Mouse (Mus musculus): ENCODE results near the gene Gm13089.
"Not testable (repeated sequence)": the region's sequence is repeated elsewhere in the genome, so short reads cannot be mapped to it uniquely, and the experiment has no call there.

Gene Gm13089

DNA sequence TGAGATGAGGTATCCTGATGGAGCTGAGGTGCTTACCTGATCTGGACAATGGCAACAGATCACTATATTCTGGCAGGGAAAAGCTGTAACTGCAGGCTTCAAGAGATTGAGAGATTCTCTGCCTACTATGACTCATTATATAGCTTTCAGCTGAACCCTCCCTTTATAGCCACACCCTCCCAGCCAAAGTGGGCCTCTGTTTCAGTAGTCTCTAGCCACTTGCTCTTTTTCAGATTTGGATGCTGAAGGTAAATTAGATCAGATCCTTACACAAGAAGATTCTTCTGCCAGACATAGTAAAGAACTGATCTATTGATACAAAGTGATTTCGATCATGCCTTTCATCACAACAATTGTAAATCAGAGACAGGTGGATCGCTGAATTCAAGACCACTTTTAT, at the start of gene Gm13089:
Gene Gm13089 (minus strand): TSS at position 101 of the 400 bp plus-strand sequence.
- DNase-seq (ENCODE audit: low read depth, low spot score) = no peak

DNA sequence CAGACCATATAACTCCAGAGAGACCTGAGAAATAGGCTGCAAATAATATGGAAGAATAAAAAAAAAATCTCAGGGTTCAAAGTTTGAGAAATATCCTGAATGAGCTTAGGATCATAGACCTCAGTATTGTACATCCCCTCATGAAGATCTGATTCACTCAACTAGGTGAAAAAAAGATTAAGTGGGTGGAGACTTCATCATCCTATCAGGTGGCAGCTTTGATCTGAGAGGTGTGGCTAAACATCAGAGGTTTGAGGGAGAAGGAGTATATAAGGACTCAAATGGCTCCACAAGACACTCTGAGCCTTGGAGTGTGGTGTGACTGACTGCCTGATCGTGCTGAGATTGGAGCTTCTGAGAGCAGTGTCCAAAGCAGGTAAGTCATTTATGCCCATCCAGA, 16.6 kb upstream of the Gm13089 start, which contains the start of gene Gm13078:
Gene Gm13078 (plus strand): TSS at position 301 of the 400 bp plus-strand sequence.
- no peak for DNase-seq (ENCODE audit: low read depth, low spot score)

DNA sequence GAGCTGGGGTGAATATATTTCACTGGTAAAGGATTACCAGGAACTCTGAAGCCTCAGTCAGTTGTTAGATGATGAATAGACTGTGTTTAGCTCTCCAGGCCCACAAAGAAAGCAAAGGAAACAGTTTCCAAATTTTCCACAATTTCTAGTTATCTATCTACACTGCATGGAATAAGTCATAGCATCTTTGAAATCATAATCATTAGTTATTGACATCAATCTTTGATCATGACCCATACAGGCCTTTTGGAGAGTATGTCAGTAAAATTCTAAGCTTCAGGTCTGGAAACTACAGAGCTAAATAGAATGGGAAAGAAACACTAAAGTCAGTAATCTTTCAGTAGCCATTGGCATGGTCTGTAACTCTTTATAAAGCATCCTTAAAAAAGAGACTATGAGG, 45.4 kb downstream of the Gm13089 start, which contains the start of gene Gm13088:
Gene Gm13088 (minus strand): TSS at position 101 of the 400 bp plus-strand sequence.
- DNase-seq (ENCODE audit: low read depth, low spot score) = not testable (repeated sequence)

All from ZHBTc4 (cell line).